Mouse (Mus musculus): ENCODE data around the gene Napepld. TPM values are rescaled to one million over a fixed set of nuclear protein-coding genes. Genes with fewer than 3 reads are reported as not detected.

Napepld gene
- polyA plus RNA-seq (2014; fragmentation: Nextera tagmentation; extraction: Ambion mirVana): 5.1 and 5.5 TPM in 2 replicates

DNA sequence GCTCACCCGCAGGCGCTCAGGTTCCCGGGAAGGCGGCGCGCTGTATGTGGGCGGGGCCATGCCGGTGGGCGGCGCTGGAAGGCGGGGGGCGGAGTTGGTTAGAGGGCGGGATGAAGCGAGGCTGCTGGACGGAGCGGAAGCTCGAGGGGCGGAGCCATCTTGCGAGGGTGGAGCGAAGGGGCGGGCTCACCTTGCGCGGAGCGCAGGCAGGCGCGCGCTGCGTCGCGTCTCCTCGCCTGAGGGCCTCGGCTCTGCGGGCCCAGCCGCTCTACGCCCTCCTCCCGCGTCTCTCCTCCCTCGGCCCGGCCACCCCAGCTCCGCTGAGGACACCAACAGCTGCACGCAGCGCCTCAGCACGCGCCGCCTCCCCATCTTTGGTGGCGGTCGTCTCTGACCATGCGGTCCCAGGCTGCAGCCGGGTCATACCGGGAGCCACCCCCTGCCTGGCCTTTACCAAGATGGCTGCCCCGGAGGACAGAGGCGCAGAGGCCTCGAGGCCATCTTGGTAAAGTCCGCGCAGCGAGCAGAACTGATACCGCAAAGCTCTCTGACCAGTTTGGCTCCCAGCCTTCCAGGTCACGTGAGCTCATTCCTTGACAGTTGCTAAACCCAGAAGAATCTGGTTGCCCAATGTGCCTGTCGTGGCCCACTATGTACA, at the start of gene Napepld:
Gene Napepld, minus strand, starts transcription at position 46 of the 658 bp plus-strand sequence.
- Histone ChIP-seq H3K4me3 (ENCODE audit: low read depth, low read length) (peak within 1 kb of the TSS; percentile 65), H3K4me1 (ENCODE audit: insufficient read depth) (no peaks in the 10 kb centered on the region), H3K9ac (peak within 1 kb of the TSS; percentile 81), H3K36me3 (ENCODE audit: insufficient read depth) (no peaks in the 10 kb centered on the region), H3K27me3 (ENCODE audit: insufficient read depth, low read length) (no peaks in the 10 kb centered on the region), H3K9me3 (ENCODE audit: low read depth, low read length) (no peaks in the 10 kb centered on the region), H3K27ac (ENCODE audit: low read depth) (peak within 1 kb of the TSS; percentile 98), H3K4me2 (peak within 1 kb of the TSS; percentile 78)
- peak; percentile 99 for ATAC-seq (ENCODE audit: insufficient read depth)
- under 1% methylated on average over 45 of the region's 59 CpGs for WGBS
- peak; percentile 99 for DNase-seq
- TF ChIP-seq CTCF (IDR thresholded peaks at IDR 0.05; ENCODE audit: low read depth): no peak

DNA sequence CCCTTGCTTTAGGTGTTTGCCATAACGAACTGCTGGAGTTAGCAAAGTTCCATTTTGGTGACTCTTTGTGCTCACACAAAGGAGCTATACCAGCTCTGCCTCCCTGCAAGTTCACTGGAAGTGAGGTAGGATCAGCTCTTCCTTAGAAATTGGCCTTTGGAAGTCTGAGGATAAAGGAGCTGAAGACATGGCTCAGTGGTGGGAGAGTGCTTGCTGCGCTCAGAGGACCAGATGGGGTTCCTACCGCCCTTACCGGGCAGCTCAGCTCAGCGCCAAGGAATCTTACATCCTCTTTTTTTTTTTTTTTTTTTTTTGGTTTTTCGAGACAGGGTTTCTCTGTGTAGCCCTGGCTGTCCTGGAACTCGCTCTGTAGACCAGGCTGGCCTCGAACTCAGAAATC, 44.8 kb upstream of the Napepld start:
- 96% methylated on average over 6 of the region's 8 CpGs for WGBS
- no peak overlapping the region for H3K4me3 ChIP-seq (ENCODE audit: low read depth, low read length)
- ATAC-seq (ENCODE audit: insufficient read depth): no peak
- no peak overlapping the region for H3K9ac ChIP-seq
- no peaks in the 10 kb centered on the region for H3K4me1 ChIP-seq (ENCODE audit: insufficient read depth)
- DNase-seq: no peak
- TF ChIP-seq CTCF (IDR thresholded peaks at IDR 0.05; ENCODE audit: low read depth): no peak
- H3K27ac ChIP-seq (ENCODE audit: low read depth): no peak overlapping the region
- H3K36me3 ChIP-seq (ENCODE audit: insufficient read depth): peaks cover 93% of the 10 kb centered on the region
- no peaks in the 10 kb centered on the region for H3K9me3 ChIP-seq (ENCODE audit: low read depth, low read length)
- no peak overlapping the region for H3K4me2 ChIP-seq
- no peaks in the 10 kb centered on the region for H3K27me3 ChIP-seq (ENCODE audit: insufficient read depth, low read length)

DNA sequence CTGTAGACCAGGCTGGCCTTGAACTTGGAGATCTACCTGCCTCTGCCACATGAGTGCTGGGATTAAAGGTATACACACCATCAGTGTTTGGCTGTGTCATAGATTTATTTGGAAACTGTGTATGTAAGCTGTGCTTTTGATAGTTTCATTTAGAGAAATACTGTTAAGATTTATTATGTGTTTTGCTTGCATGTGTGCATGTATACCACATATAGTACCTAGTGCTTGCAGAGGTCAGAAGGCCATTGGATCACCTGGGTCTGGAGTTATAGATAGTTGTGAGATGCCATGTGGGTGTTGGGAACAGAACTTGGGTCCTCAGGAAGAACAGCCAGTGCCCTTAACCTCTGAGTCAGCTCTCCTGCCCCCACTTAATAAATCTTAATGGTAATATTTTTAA, 43.5 kb upstream of the Napepld start:
- ATAC-seq (ENCODE audit: insufficient read depth): no peak
- no peak for TF ChIP-seq CTCF (IDR thresholded peaks at IDR 0.05; ENCODE audit: low read depth)

DNA sequence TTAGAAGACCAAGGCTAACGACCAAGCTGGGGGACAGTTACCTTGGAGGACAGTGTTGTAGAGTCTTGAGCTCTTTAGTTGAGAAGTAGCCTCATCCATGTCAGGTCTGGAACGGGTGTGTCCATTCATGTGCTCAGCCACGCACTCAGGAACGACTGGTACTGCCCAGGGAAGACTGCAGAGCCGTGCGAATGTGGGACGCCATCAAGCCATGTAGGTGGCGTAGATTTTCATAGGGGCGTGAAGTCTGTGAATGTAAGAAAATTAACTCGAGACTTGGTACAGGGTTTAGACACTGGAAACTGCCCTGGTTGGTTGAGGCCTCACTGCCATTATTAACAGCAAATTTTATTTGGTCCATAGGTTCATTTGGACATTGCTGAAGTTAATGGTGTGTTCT, 42.4 kb upstream of the Napepld start:
- DNase-seq (no peak), ATAC-seq (ENCODE audit: insufficient read depth) (no peak)
- no peak overlapping the region for H3K4me2 ChIP-seq
- no peaks in the 10 kb centered on the region for H3K27me3 ChIP-seq (ENCODE audit: insufficient read depth, low read length)
- no peak for TF ChIP-seq CTCF (IDR thresholded peaks at IDR 0.05; ENCODE audit: low read depth)
- no peak overlapping the region for H3K4me3 ChIP-seq (ENCODE audit: low read depth, low read length)
- H3K9me3 ChIP-seq (ENCODE audit: low read depth, low read length): no peaks in the 10 kb centered on the region
- H3K4me1 ChIP-seq (ENCODE audit: insufficient read depth): no peaks in the 10 kb centered on the region
- no peak overlapping the region for H3K27ac ChIP-seq (ENCODE audit: low read depth)
- peaks cover 97% of the 10 kb centered on the region for H3K36me3 ChIP-seq (ENCODE audit: insufficient read depth)
- 94% methylated on average over 10 of the region's 10 CpGs for WGBS
- H3K9ac ChIP-seq: no peak overlapping the region

More for the DNA sequence above, 43.5 kb upstream of the Napepld start:
- H3K27me3 ChIP-seq (ENCODE audit: insufficient read depth, low read length): no peaks in the 10 kb centered on the region
- no peaks in the 10 kb centered on the region for H3K9me3 ChIP-seq (ENCODE audit: low read depth, low read length)
- H3K9ac ChIP-seq: no peak overlapping the region
- no peaks in the 10 kb centered on the region for H3K4me1 ChIP-seq (ENCODE audit: insufficient read depth)
- no peak overlapping the region for H3K27ac ChIP-seq (ENCODE audit: low read depth)
- DNase-seq: no peak
- peaks cover 95% of the 10 kb centered on the region for H3K36me3 ChIP-seq (ENCODE audit: insufficient read depth)
- no peak overlapping the region for H3K4me2 ChIP-seq
- H3K4me3 ChIP-seq (ENCODE audit: low read depth, low read length): no peak overlapping the region

DNA sequence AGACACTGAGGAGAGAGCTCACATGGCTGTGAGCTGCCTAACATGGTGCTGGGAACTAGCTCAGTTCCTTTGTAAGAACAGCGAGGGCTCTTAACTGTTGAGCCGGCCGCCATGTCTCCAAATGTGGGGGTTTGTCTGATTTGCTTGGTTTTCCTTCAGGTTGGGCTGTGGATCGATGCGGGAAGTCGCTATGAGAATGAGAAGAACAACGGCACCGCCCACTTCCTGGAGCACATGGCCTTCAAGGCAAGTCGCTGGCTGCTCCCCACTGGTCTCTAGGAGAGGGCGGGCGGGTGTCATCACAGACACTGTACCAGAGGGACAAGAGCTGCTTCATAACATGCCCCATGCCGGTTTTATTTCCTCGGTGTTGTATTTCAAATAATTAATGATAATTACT, 38.7 kb upstream of the Napepld start:
- 82% methylated on average over 13 of the region's 13 CpGs for WGBS

DNA sequence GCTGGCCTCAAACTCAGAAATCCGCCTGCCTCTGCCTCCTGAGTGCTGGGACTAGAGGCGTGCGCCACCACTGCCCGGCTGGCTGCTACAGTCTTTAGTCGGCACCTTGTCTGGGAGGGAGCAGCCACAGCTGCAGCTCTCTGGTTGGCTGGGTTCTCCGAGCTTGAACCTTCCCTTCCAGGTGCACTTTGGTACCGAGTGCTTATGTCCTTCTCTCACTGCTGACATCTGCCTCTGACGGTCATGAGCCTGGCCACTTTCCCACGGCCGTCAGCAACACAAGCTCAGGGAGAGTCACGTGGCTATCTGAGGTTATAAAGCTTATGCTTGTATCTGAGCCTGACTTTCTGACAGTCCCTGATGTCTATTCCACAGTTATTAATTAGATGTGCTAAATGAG, 37.9 kb upstream of the Napepld start:
- no peak for TF ChIP-seq CTCF (IDR thresholded peaks at IDR 0.05; ENCODE audit: low read depth)
- no peak for ATAC-seq (ENCODE audit: insufficient read depth)
- 87% methylated on average over 11 of the region's 11 CpGs for WGBS

More for the DNA sequence above, 38.7 kb upstream of the Napepld start:
- Histone ChIP-seq H3K36me3 (ENCODE audit: insufficient read depth) (peaks cover 61% of the 10 kb centered on the region), H3K27ac (ENCODE audit: low read depth) (no peak overlapping the region), H3K4me2 (no peak overlapping the region), H3K4me3 (ENCODE audit: low read depth, low read length) (no peak overlapping the region), H3K9ac (no peak overlapping the region), H3K4me1 (ENCODE audit: insufficient read depth) (peaks cover 6% of the 10 kb centered on the region; the same call in 1 of the 2 replicates), H3K27me3 (ENCODE audit: insufficient read depth, low read length) (no peaks in the 10 kb centered on the region), H3K9me3 (ENCODE audit: low read depth, low read length) (no peaks in the 10 kb centered on the region)
- no peak for ATAC-seq (ENCODE audit: insufficient read depth)
- DNase-seq: no peak
- TF ChIP-seq CTCF (IDR thresholded peaks at IDR 0.05; ENCODE audit: low read depth): no peak

DNA sequence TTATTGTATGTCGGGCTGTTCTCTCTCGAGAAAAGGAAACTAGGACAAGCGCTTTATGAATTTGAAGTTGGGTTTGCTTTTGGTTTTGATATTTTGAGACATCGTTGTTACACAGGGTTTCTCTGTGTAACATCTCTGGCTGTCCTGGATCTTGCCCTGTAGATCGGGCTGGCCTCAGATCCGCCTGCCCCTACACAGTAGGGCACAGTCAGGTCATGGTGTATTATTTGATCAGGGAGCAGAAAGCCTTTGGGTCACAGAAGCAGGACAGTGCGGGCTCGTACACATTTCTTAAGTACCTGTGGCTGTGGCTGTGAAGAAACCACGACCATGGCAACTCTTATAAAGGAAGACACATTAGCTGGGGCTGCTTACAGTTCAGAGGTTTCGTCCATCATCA, 36.4 kb upstream of the Napepld start:
- Histone ChIP-seq H3K27me3 (ENCODE audit: insufficient read depth, low read length) (no peaks in the 10 kb centered on the region), H3K4me1 (ENCODE audit: insufficient read depth) (peaks cover 6% of the 10 kb centered on the region; the same call in 1 of the 2 replicates), H3K4me2 (peak overlapping the region; percentile 93), H3K9ac (peak overlapping the region; percentile 88), H3K9me3 (ENCODE audit: low read depth, low read length) (no peaks in the 10 kb centered on the region), H3K36me3 (ENCODE audit: insufficient read depth) (peaks cover 39% of the 10 kb centered on the region), H3K27ac (ENCODE audit: low read depth) (peak overlapping the region; percentile 81; the same call in 1 of the 2 replicates), H3K4me3 (ENCODE audit: low read depth, low read length) (peak overlapping the region; percentile 90)
- 22% methylated on average over 10 of the region's 10 CpGs for WGBS
- no peak for TF ChIP-seq CTCF (IDR thresholded peaks at IDR 0.05; ENCODE audit: low read depth)
- DNase-seq (no peak), ATAC-seq (ENCODE audit: insufficient read depth) (peak; percentile 46; the same call in 1 of the 2 replicates)

More for the DNA sequence above, 37.9 kb upstream of the Napepld start:
- H3K9ac ChIP-seq: no peak overlapping the region
- no peak for DNase-seq
- no peaks in the 10 kb centered on the region for H3K27me3 ChIP-seq (ENCODE audit: insufficient read depth, low read length)
- no peak overlapping the region for H3K4me2 ChIP-seq
- no peaks in the 10 kb centered on the region for H3K9me3 ChIP-seq (ENCODE audit: low read depth, low read length)
- peaks cover 54% of the 10 kb centered on the region for H3K36me3 ChIP-seq (ENCODE audit: insufficient read depth)
- peaks cover 6% of the 10 kb centered on the region; the same call in 1 of the 2 replicates for H3K4me1 ChIP-seq (ENCODE audit: insufficient read depth)
- no peak overlapping the region for H3K27ac ChIP-seq (ENCODE audit: low read depth)
- H3K4me3 ChIP-seq (ENCODE audit: low read depth, low read length): no peak overlapping the region
